Mouse (Mus musculus) mesoderm, embryonic 11.5 days (tissue): ENCODE measurements around the gene Hcfc2.

ENCODE experiments used
- DNase-seq: peaks from one replicate; pipeline ENCODE4 v3.0.0-alpha.2; 2012; ENCODE audit warnings: low read depth, low spot score

Gene Hcfc2

DNA sequence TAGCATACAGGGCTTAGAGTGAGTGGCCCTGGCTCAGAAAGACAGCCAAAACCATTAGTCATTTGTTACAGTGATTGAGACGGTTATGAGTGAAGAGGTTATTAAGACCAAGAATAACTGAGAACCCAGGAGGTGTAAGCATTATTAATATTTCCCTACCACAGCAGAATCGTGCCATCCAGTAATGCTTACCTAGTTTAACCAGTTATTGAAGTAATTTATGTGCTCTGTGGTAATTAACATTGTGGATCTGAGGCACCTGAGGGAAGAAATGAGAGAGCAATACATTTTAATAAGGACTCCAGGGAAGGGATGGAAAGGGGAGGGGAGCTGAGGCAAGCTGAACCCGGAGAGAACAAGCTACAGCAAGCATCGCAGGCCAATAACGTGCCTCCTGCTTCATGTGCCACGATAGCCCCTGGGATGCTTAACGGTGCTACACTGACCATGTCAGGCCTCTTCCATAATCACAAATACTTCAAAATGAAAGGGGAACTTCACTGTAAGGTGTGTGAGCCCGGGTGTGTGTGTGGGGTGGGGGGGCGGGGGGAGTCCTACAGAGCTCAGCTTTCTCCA lies 75.7 kb downstream of the Hcfc2 start:
- no peak for DNase-seq

DNA sequence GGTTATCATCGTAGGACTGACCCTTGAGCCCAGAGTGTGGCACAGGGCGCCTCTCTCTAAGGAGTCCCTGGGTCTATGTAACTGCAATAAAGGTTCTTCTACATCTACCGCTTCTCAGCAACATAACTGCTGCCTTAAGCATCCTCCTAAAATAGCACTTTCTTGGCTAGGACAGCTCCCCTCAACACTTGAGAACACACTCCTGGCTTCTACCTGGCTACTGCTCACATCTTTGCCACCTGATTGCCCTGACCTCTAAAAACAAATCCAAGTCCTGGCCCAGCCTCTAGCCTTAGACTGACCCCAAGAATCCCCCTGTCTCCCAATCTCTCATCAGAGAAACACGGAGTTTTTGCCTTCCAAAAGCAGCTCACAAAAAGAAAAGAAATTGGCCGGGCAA lies 78.9 kb downstream of the Hcfc2 start:
- DNase-seq: no peak

- DNase-seq: no peak
Measured at GRCm38 (mm10) chr10:82777075-82777474, 81.1 kb downstream of the Hcfc2 start.

DNA sequence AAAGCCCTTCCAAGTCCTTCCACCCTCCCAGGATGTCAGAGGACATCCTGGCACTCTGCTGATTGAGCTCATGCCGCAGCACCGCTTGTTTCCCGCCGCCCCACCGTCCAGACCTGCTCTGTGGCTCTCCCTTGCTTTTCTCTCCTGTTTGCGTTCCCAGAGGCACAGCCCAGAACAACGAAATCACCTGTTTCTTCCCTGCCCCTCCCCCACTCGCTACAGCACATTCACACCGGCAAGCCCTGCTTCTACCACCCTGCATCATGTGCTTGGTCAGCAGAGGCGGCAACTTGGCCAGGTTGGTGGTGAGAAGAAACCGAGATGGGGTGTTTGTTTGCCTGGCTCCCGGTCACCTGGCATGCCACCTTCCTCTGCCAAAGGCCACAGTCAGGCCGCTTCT lies 81.9 kb downstream of the Hcfc2 start:
- no peak for DNase-seq

DNA sequence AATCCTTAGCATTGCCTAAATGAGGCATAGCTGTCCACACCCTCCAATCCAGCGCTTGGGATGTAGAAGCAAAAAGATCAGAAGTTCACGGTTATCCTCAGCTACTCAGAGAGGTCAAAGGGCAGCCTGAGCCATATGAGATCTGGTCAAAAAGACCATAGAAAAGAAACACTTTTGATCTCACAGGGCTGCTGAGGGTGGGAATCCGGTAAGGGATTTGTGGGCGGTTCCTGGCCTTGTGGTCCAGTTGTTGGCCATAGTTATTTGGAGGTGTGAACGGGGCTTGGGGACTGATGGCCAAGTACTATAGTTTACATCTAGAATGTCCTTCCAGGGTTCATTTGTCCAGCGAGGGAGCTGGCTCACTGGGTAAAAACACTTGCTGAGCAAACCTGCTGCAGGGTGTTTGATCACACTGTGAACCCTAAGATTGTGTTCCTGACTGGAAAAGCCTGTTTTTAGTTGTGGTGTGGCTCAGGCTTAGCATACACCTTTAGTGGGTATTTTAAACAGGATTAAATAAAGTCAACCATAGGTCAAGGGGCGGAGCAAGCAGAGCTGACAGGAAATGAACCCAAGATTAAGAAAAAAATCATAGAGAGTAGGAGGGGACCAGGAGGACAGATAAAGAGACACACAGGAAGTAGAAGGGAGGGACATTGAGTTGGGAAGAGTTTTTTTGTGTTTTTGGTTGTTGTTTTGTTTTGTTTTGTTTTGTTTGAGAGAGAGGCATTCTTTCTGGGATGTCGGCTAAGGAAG lies 83.0 kb downstream of the Hcfc2 start:
- DNase-seq: no peak

GRCm38 (mm10) chr10:82779831-82780230 lies 83.9 kb downstream of the Hcfc2 start:
- no peak for DNase-seq

- no peak for DNase-seq
Measured at GRCm38 (mm10) chr10:82780322-82780721, 84.4 kb downstream of the Hcfc2 start.

DNA sequence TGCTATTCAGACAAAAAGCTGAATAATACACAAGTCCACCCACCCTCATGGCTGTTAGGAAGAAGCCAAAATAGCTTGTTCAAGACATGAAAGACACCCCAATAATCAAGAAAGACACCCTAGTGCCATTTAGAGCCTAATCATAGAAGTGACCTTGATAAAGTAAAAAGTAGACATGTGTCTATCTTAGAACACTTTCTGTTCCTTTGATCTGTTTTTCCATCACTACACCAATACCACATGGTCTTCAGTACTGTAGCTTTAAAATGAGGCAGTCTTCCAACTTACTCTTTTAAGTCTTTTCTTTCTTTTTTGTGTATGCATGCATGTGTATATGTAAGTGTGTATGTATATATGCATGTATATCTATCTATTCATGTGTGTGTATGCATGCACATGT lies 84.9 kb downstream of the Hcfc2 start:
- DNase-seq: no peak

GRCm38 (mm10) chr10:82782472-82782871 lies 86.5 kb downstream of the Hcfc2 start:
- DNase-seq: no peak

DNA sequence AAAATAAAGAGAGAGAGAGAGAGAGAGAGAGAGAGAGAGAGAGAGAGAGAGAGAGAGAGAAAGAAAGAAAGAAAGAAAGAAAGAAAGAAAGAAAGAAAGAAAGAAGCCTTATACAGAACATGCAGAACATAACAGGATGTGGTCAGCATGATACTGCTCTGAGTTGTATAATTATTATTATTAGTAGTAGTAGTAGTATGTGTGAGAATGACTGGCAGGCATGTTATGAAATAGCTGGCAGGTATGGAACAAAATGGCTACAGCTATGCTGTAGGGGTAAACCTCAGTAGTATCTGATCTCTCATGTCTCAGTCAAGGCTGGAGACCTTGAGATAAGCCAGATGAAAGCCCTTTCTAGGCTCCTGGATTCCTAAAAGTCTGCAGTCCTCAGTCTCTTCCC lies 93.2 kb downstream of the Hcfc2 start:
- DNase-seq: no peak

DNA sequence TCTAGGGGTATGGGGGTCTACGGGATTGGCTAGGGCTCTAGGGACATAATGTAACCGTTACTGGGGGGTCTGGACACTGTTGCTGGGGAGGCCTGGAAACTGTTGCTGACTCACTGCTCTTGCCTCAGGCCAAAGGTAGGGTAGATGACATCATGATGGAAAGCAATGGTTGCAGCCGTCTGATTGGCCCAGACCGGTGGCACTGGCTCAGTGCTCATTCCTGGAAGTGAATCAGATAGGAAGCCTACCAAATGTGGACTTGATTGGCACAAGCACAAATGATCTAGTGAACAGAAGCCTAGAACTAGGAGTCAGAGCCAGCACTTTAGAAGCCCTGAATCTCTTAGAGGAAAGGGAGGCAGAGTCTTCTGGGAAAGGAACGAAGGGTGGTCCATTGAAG lies 94.5 kb downstream of the Hcfc2 start:
- DNase-seq: no peak

- DNase-seq: no peak
Measured at GRCm38 (mm10) chr10:82791713-82792112, 95.8 kb downstream of the Hcfc2 start.
